Mouse (Mus musculus) neural tube, embryonic 13.5 days (tissue): ENCODE measurements at regions not wholly inside any gene's neighbourhood (a gene's known extent, or its start where the extent isn't known, plus 50 kb on each side); places are given as distances from the start of the nearest gene placed in this dataset.

Source experiments
- ATAC-seq: fragments of 200-750 bp; cut with Nextera tagmentation; 2 replicates; pipeline ENCODE4 v1.8.0; 2017; ENCODE audit warnings: low read depth, mild to moderate bottlenecking, moderate TSS enrichment, moderate library complexity
- H3K27ac ChIP-seq: fragments of 300-500 bp; sonication (generic); replicated peaks from 2 replicates; pipeline ENCODE4 v1.5.1; 2015; ENCODE audit warnings: moderate library complexity, mild to moderate bottlenecking, inconsistent platforms
- H3K27me3 ChIP-seq: fragments of 300-500 bp; sonication (generic); 2 replicates; pipeline ENCODE4 v1.6.1; 2015; ENCODE audit warnings: mild to moderate bottlenecking, inconsistent platforms
- H3K36me3 ChIP-seq: fragments of 300-500 bp; sonication (generic); 2 replicates; pipeline ENCODE4 v1.6.1; 2015; ENCODE audit warnings: mild to moderate bottlenecking, inconsistent platforms
- H3K4me1 ChIP-seq: fragments of 300-500 bp; sonication (generic); replicated peaks from 2 replicates; pipeline ENCODE4 v1.6.1; 2015; ENCODE audit warnings: inconsistent platforms
- H3K4me2 ChIP-seq: fragments of 300-500 bp; sonication (generic); 2 replicates; pipeline ENCODE4 v1.6.1; 2015; ENCODE audit warnings: inconsistent platforms, mild to moderate bottlenecking, moderate library complexity
- H3K4me3 ChIP-seq: fragments of 300-500 bp; sonication (generic); 2 replicates; pipeline ENCODE4 v1.5.1; 2015; ENCODE audit warnings: mild to moderate bottlenecking, inconsistent platforms
- H3K9ac ChIP-seq: fragments of 300-500 bp; sonication (generic); 2 replicates; pipeline ENCODE4 v1.6.1; 2015; ENCODE audit warnings: moderate library complexity, mild to moderate bottlenecking, inconsistent platforms
- H3K9me3 ChIP-seq: fragments of 300-500 bp; sonication (generic); 2 replicates; pipeline ENCODE4 v1.6.1; 2016; ENCODE audit warnings: inconsistent platforms
- WGBS: fragments of 180-500 bp; shearing (Covaris S2); methylation state at CpG from one replicate; pipeline ENCODE4 v1.1.7; 2015; 5-methylcytosine and 5-hydroxymethylcytosine counted together

DNA sequence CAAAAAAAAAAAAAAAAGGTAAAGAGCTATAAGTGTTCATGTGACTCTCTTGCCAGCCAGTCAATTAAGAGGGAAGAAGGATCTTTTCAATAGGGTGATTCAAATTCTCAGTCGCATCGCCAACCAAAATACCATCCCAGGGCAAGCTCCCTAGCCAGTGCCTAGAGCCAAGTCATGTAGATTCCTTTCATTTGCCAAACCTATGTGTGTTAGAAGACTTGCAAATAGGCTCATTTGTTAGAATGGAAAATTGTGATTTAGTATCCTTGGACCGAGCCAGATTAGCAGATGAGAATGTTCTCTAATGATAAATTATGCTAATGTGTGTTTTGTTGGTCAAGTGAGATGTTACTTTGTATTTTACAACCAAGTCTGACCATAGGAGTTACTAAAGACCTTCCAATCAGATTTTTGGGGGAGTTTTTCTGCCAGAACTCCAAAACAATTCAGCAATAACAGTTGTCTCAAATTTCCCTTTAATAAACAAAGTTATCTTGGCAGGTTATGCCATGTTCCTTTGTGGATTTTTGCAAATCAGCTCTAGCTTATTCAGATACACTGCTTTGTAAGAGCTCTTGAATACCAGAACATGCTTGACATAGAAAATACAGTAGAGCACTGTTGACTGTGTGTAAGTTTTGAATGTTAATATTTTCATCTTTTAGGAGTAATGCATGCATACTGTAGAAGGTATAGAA is 328.4 kb upstream of the Pard3b start:
- peaks cover 6% of the 10 kb centered on the region; the same call in 1 of the 2 replicates for H3K4me1 ChIP-seq
- no peak overlapping the region for H3K9ac ChIP-seq
- no peaks in the 10 kb centered on the region for H3K9me3 ChIP-seq
- peaks cover 84% of the 10 kb centered on the region for H3K27me3 ChIP-seq
- H3K36me3 ChIP-seq: no peaks in the 10 kb centered on the region
- no peak overlapping the region for H3K27ac ChIP-seq
- H3K4me3 ChIP-seq: no peak overlapping the region
- no peak for ATAC-seq
- no peak overlapping the region for H3K4me2 ChIP-seq
- WGBS: 72% methylated on average over 3 of the region's 3 CpGs

DNA sequence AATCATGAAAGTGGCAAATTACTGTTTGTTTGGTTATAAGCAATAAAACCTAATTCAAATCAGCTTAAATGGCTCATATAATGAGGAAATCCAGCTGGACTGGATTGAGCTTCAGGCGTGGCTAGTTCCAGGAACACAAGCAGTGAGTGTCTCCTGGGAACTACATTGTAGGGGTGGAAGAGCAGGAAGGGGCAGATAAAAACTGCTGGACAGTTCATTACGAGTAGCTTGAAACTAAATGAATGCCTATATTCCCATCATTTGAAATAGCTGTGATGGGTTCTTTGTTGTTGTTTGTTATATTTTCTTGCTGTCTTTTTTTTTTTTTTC is 327.9 kb upstream of the Pard3b start:
- 34% methylated on average over 2 of the region's 2 CpGs for WGBS
- peaks cover 79% of the 10 kb centered on the region for H3K27me3 ChIP-seq
- H3K4me1 ChIP-seq: peaks cover 6% of the 10 kb centered on the region; the same call in 1 of the 2 replicates
- no peak for ATAC-seq
- H3K27ac ChIP-seq: no peak overlapping the region
- no peak overlapping the region for H3K4me3 ChIP-seq
- H3K9me3 ChIP-seq: no peaks in the 10 kb centered on the region
- no peak overlapping the region for H3K4me2 ChIP-seq
- H3K36me3 ChIP-seq: no peaks in the 10 kb centered on the region
- no peak overlapping the region for H3K9ac ChIP-seq

DNA sequence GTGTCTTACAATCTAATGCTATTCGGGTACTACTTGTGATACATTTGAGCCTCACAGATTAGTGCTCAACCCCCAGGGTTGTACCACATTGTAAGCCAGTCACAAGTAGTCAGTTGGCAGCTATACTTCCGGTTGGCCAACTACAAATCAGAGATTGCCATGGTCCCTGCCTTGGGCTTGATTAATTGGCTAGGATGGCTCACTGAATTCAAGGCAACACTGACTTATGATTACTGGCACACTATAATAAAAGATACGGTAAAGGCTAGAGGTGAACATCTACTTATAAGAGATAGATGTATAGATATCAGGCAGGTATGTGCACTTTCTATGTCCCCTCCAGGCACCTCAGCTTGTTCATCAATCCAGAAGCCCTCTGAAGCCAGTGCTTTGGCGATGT is 325.4 kb upstream of the Pard3b start:
- Histone ChIP-seq H3K4me2 (no peak overlapping the region), H3K9ac (no peak overlapping the region), H3K36me3 (no peaks in the 10 kb centered on the region), H3K27me3 (peaks cover 55% of the 10 kb centered on the region), H3K27ac (no peak overlapping the region), H3K4me1 (no peaks in the 10 kb centered on the region), H3K9me3 (no peaks in the 10 kb centered on the region), H3K4me3 (no peak overlapping the region)
- ATAC-seq: no peak
- 89% methylated on average over 4 of the region's 4 CpGs for WGBS

DNA sequence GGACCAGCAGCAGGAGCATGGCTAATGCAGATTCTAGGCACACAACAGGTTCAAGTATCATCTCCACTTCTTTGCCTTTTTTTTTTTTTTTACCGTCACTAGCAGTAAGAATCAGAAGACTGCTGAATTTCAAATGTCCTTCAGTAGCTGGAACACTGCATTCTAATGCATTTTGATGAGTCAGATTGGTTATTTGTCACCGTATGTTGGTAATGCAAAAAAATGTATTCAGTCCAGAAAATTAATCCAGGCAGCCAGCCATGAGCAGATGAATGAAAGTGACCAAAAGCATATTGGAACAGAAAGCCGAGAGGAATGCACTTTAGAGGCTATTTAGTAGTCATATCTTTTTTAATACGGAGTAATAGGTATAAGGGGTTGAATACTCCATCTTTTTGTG is 322.4 kb upstream of the Pard3b start:
- Histone ChIP-seq H3K4me2 (no peak overlapping the region), H3K27ac (no peak overlapping the region), H3K9ac (no peak overlapping the region), H3K36me3 (no peaks in the 10 kb centered on the region), H3K9me3 (no peaks in the 10 kb centered on the region), H3K4me1 (no peaks in the 10 kb centered on the region), H3K27me3 (peaks cover 38% of the 10 kb centered on the region), H3K4me3 (no peak overlapping the region)
- 77% methylated on average over 4 of the region's 4 CpGs for WGBS
- no peak for ATAC-seq

DNA sequence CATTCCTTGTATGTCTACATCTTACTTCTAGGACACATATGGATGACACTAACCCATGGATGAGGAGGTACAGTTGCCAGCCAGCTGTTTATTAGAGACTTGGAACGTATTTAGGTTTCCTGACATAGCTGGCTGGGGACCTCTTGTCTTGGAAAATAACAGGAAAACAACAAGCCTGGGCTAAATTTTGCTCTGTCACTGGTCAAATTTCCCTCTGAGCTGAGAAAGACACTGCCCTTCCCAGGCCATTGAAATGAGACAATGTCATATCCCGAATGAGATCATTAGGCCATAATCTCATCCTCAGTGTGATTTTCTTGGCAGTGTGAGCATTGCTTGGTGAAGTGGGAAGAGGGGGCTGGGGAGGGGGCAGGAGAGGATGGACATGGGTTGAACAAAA is 321.9 kb upstream of the Pard3b start:
- Histone ChIP-seq H3K27ac (no peak overlapping the region), H3K9me3 (no peaks in the 10 kb centered on the region), H3K4me1 (no peaks in the 10 kb centered on the region), H3K9ac (no peak overlapping the region), H3K4me2 (no peak overlapping the region), H3K36me3 (no peaks in the 10 kb centered on the region), H3K4me3 (no peak overlapping the region), H3K27me3 (peaks cover 35% of the 10 kb centered on the region)
- ATAC-seq: no peak
- WGBS: 75% methylated on average over 2 of the region's 2 CpGs

DNA sequence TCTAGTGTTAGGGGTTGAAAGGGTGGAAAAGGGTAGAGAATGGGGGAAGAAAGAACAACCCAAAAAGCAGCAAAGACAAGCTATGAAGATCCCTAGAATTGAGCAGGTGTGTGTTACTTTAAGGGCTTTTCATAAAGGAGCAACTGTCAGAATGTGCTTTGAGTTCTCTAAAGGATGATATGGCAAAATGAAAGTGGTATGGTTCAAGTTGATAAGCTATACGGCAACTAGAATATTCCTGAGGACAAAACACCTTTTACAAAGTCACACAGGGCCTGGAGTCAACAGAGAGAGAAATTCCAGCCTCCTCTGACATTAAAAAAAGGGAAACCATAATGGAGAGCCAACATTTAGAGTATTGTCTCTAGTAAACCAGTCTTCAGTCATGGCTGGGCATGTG is 320.6 kb upstream of the Pard3b start:
- H3K9me3 ChIP-seq: no peaks in the 10 kb centered on the region
- no peak overlapping the region for H3K4me3 ChIP-seq
- peaks cover 24% of the 10 kb centered on the region for H3K27me3 ChIP-seq
- H3K4me2 ChIP-seq: no peak overlapping the region
- H3K4me1 ChIP-seq: no peaks in the 10 kb centered on the region
- no peak overlapping the region for H3K9ac ChIP-seq
- H3K36me3 ChIP-seq: no peaks in the 10 kb centered on the region
- no peak for ATAC-seq
- 88% methylated on average over 1 of the region's 1 CpGs for WGBS
- H3K27ac ChIP-seq: no peak overlapping the region

DNA sequence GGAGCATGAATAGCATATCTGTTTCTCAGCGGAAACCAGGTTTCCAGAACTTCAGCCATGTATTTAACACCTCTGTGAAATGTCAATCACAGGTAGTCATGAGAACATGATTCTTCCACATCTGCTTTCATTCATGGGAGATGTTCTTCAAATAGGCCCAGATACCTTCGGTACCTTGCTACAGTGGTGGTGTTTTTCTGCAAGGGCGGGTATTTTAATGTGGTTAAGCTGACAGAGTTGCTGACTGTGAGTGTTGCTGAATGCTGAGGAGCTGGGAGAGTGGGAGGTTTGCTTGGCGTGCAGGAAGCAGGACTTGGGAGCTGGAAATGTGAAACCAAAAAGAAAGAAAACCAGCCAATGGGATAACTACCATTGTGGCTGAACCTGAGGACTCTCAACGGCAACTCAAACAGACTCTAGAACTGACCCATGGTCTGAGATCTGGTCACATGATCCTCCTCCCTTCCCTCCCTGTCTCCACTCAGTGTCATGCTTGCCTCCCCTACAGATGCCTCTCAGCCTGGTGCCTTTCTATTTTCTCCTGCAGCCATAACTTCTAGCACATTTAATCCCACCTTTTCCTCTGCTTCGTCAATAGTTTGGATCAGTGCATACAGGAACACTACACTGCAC is 317.0 kb upstream of the Pard3b start:
- Histone ChIP-seq H3K36me3 (no peaks in the 10 kb centered on the region), H3K9ac (no peak overlapping the region), H3K4me1 (no peaks in the 10 kb centered on the region), H3K9me3 (no peaks in the 10 kb centered on the region), H3K4me2 (no peak overlapping the region), H3K27ac (no peak overlapping the region), H3K4me3 (no peak overlapping the region), H3K27me3 (peaks cover 6% of the 10 kb centered on the region; the same call in 1 of the 2 replicates)
- WGBS: 82% methylated on average over 6 of the region's 6 CpGs
- ATAC-seq: no peak

DNA sequence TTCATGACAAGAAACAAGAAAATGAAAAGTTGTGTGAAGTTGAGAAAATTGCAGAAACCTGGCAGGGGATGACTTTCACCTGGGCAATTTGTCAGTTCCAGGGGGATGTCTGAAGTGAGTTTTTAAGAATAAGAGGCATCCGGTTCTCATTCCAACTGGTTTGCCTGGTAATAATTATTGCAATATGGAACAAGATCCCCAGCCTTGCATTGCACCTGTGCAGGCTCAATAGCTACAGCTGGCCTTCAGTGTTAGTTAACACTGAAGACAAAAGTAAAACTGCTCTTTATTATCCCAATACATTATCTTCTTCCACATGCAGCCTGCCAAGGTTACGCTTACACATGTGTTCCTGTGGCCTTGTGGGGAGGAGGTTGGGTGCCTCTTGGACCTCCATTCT is 307.2 kb upstream of the Pard3b start:
- Histone ChIP-seq H3K9me3 (no peaks in the 10 kb centered on the region), H3K4me2 (no peak overlapping the region), H3K27ac (no peak overlapping the region), H3K9ac (no peak overlapping the region), H3K36me3 (no peaks in the 10 kb centered on the region), H3K27me3 (no peaks in the 10 kb centered on the region; the same call in 1 of the 2 replicates), H3K4me1 (no peaks in the 10 kb centered on the region), H3K4me3 (no peak overlapping the region)
- no peak for ATAC-seq
- WGBS: 95% methylated on average over 2 of the region's 2 CpGs

DNA sequence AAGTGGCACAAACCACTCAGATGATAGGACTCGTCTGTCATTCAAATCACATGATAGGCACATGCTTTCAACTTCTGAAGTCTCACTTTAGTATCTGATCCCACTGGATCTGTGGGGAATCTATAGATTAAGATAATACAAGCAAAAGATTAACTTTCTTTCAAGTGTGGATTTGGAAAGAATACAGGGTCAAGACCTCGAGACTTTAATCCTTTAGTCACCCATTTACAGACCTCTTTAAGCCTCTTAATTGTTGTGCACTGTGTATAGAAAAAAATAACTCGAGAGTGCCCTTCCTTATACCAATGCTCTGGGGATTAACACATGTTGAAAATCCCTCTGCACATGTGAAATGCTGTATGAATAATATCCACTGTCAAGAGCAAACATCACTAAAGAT is 306.7 kb upstream of the Pard3b start:
- ATAC-seq: no peak
- 68% methylated on average over 3 of the region's 3 CpGs for WGBS

DNA sequence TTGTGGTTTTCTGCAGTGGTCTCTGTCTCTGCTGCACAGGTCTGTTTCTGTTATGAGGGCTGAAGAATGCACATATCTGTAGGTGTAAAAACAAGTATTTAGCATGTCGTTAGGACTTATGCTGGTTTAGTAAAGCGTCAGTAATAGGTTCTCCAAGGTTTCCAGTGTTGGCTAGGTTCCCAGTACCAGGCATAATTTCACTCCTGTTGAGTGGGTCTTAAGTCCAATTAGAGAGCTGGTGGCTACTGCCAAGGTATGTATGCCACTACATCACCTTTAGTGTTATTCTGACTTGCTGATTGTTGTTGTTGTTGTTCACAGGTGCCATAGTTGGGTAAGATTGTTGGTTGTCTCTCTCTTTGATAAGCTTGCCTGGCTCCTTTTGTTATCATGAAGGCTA is 302.3 kb upstream of the Pard3b start:
- H3K9me3 ChIP-seq: no peaks in the 10 kb centered on the region
- H3K36me3 ChIP-seq: no peaks in the 10 kb centered on the region
- no peak overlapping the region for H3K4me3 ChIP-seq
- no peak overlapping the region for H3K9ac ChIP-seq
- ATAC-seq: no peak
- 79% methylated on average over 2 of the region's 2 CpGs for WGBS
- no peak overlapping the region for H3K4me2 ChIP-seq
- H3K27ac ChIP-seq: no peak overlapping the region
- H3K27me3 ChIP-seq: no peaks in the 10 kb centered on the region; the same call in 1 of the 2 replicates
- H3K4me1 ChIP-seq: no peaks in the 10 kb centered on the region

More for the DNA sequence above, 306.7 kb upstream of the Pard3b start:
- no peak overlapping the region for H3K9ac ChIP-seq
- no peaks in the 10 kb centered on the region for H3K4me1 ChIP-seq
- no peaks in the 10 kb centered on the region for H3K9me3 ChIP-seq
- H3K36me3 ChIP-seq: no peaks in the 10 kb centered on the region
- no peaks in the 10 kb centered on the region; the same call in 1 of the 2 replicates for H3K27me3 ChIP-seq
- H3K4me2 ChIP-seq: no peak overlapping the region
- no peak overlapping the region for H3K27ac ChIP-seq
- H3K4me3 ChIP-seq: no peak overlapping the region

DNA sequence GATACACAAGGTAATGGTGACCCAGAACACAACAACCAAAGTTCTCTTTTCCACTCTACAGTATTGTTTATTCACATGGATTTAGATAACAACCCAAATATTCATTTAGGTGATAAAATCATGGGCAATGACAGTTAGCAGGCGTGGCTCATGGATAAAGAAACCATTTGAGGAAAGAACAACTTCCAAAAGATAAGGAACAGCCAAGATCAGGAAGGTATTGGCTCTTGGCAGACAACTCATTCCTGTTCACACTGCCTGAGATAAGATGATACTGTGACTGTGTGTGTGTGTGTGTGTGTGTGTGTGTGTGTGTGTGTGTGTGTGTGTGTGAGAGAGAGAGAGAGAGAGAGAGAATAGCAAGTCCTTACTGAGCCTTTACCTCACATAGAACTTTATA is 285.7 kb upstream of the Pard3b start:
- no peaks in the 10 kb centered on the region for H3K9me3 ChIP-seq
- no peak for ATAC-seq
- no peak overlapping the region for H3K27ac ChIP-seq
- 85% methylated on average over 1 of the region's 1 CpGs for WGBS
- H3K4me1 ChIP-seq: peaks cover 5% of the 10 kb centered on the region; the same call in 1 of the 2 replicates
- no peak overlapping the region for H3K4me3 ChIP-seq
- no peak overlapping the region for H3K9ac ChIP-seq
- no peak overlapping the region for H3K4me2 ChIP-seq
- H3K27me3 ChIP-seq: peaks cover 7% of the 10 kb centered on the region; the same call in 1 of the 2 replicates
- no peaks in the 10 kb centered on the region for H3K36me3 ChIP-seq

DNA sequence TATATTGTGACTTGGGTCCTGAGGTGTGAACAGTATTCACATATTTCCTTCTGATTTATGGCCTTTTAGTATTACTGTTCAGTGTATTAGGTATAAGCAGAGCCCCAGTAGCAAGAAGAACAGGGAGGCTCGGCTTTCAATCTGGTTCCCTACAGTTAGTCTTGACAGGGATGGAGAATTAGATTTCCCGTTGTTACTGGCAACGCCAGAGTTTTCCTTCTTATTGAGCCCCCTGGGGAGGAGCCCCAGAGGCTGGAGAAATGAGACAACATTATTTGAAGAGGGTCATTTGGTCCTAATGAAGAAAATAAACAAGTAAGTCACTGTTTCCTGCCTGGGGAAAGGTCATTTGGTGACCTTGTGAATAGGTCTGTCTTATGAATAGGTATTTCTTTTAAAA is 285.1 kb upstream of the Pard3b start:
- H3K27me3 ChIP-seq: peaks cover 7% of the 10 kb centered on the region; the same call in 1 of the 2 replicates
- no peak overlapping the region for H3K4me2 ChIP-seq
- no peak overlapping the region for H3K4me3 ChIP-seq
- no peaks in the 10 kb centered on the region for H3K36me3 ChIP-seq
- WGBS: 5% methylated on average over 3 of the region's 3 CpGs
- H3K9ac ChIP-seq: no peak overlapping the region
- H3K4me1 ChIP-seq: peaks cover 9% of the 10 kb centered on the region; the same call in 1 of the 2 replicates
- no peak overlapping the region for H3K27ac ChIP-seq
- no peak for ATAC-seq
- no peaks in the 10 kb centered on the region for H3K9me3 ChIP-seq

DNA sequence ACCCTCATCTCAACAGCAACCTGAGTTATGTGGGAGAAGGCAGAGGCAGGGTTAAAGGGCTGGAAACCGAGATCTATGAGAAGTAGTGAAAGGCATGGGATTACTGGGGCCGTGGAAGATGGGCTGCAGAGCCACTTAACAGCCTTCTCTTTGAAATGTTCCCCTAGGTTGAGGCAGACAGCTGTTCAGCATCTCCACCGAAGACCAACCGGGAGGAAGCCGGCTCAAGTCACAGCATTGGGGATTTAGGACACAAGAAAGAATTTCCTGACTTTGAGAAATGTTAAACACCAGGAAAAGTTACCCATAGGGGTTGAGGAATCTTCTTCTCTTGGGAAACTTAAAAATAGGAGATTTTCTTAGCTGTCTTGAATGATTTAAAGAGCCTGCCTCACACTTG is 283.4 kb upstream of the Pard3b start:
- Histone ChIP-seq H3K4me1 (peaks cover 19% of the 10 kb centered on the region), H3K4me3 (no peak overlapping the region), H3K9ac (no peak overlapping the region), H3K27ac (no peak overlapping the region), H3K4me2 (no peak overlapping the region), H3K27me3 (peaks cover 7% of the 10 kb centered on the region; the same call in 1 of the 2 replicates), H3K9me3 (no peaks in the 10 kb centered on the region), H3K36me3 (no peaks in the 10 kb centered on the region)
- 62% methylated on average over 5 of the region's 5 CpGs for WGBS
- ATAC-seq: no peak
